Mouse (Mus musculus) bone marrow macrophage, adult 2 months (primary cell): ENCODE data around the gene Cmtm4.

Experiments used
- CTCF ChIP-seq: IDR thresholded peaks from 2 replicates; pipeline ENCODE4 v1.5.1; 2012; ENCODE audit warnings: low read depth, mild to moderate bottlenecking, low read length, moderate library complexity
- POLR2A ChIP-seq: IDR thresholded peaks from 2 replicates; pipeline ENCODE4 v1.6.1; 2012; ENCODE audit warnings: mild to moderate bottlenecking, low read depth, low read length, borderline replicate concordance

DNA sequence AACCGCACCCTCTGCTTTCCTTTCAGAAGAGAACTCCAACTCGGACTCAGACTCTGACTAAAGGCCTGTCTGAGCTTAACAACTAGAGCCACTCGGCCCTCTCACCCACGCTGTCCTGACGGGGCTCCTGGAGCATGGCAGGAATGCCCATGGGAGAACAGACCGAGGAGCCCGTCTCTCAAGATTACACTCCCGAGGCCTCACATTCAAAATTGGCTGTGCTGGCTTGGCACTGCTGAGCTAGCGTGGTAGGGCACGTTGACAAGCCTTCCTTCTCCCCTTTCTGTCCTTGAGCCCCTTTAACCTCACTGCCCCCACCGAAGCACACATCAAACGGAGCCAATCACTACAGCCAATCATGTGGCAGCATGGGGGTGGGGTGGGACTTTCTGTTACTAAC is 48.9 kb downstream of the Cmtm4 start:
- TF ChIP-seq CTCF: no peak
- no peak for TF ChIP-seq POLR2A
